Mouse (Mus musculus): ENCODE data around the gene Mesp1. TPM values are rescaled to one million over a fixed set of nuclear protein-coding genes. Genes with fewer than 3 reads are reported as not detected.
"Not testable (repeated sequence)": the region's sequence is repeated elsewhere in the genome, so short reads cannot be mapped to it uniquely, and the experiment has no call there.

Mesp1 gene
- polyA plus RNA-seq, 1 experiment from 2014 or later: not detected

DNA sequence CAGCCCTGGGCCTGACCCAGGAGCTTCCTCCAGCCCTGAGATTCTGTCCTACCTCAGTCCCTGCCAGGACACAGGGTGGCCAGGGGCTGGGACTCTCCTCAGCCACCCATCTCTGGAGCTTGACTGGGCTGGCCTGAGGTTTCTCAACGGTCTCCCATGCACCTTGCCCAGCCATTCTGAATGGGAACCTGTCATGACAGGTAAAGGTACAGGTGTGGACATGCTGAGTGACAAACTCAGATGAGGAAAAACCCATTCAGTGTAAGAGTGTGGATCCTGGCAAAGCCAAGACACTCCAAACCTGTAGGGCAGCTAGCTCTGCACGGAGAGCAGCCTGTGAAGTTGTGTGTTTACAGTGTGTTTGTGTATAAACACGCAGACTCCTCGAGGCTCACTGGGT lies 6.7 kb upstream of the Mesp1 start:
- ATAC-seq (ENCODE audit: low FRiP score): no peak
- 84% methylated on average over 4 of the region's 4 CpGs for WGBS
- no peak overlapping the region for H3K9ac ChIP-seq (ENCODE audit: low read length)

DNA sequence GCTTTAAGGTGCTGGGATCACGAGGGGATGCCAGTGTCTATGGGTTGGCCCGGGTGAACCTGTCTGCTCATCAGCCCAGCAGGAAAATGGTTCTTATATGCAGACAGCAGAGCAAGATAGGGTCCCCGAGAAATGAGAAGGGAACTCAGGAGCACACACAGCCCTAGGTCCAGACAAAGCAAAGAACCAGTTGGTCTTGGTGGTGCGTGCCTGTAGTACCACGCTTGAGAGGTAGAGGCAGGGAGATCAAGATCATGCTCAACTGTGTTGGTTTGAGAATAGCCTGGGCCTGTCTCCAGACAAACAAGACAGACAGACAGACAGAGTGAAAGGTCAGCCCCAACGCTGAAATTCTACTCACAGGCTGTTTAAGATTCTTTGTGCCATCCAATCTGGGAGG lies 5.9 kb upstream of the Mesp1 start:
- peaks cover under 1% of the 10 kb centered on the region; the same call in 1 of the 2 replicates for H3K27me3 ChIP-seq (ENCODE audit: control insufficient read depth, insufficient read depth, low read length)
- no peak overlapping the region for H3K4me2 ChIP-seq
- ATAC-seq (ENCODE audit: low FRiP score) (no peak), DNase-seq (ENCODE audit: low spot score, missing footprints) (no peak)
- 73% methylated on average over 6 of the region's 6 CpGs for WGBS
- H3K36me3 ChIP-seq (ENCODE audit: control insufficient read depth, insufficient read depth, low read length): no peaks in the 10 kb centered on the region
- H3K4me3 ChIP-seq (ENCODE audit: low read depth, low read length): no peak overlapping the region
- H3K4me1 ChIP-seq (ENCODE audit: control insufficient read depth, insufficient read depth, low read length): peaks cover 2% of the 10 kb centered on the region; the same call in 1 of the 2 replicates
- no peak overlapping the region for H3K9ac ChIP-seq (ENCODE audit: low read length)
- no peak overlapping the region for H3K27ac ChIP-seq (ENCODE audit: low read depth, low read length)
- H3K9me3 ChIP-seq (ENCODE audit: control insufficient read depth, low read length): no peaks in the 10 kb centered on the region

More for the DNA sequence above, 6.7 kb upstream of the Mesp1 start:
- Histone ChIP-seq H3K9me3 (ENCODE audit: control insufficient read depth, low read length) (no peaks in the 10 kb centered on the region), H3K27ac (ENCODE audit: low read depth, low read length) (no peak overlapping the region), H3K4me3 (ENCODE audit: low read depth, low read length) (no peak overlapping the region), H3K4me2 (no peak overlapping the region), H3K36me3 (ENCODE audit: control insufficient read depth, insufficient read depth, low read length) (no peaks in the 10 kb centered on the region), H3K4me1 (ENCODE audit: control insufficient read depth, insufficient read depth, low read length) (peaks cover 2% of the 10 kb centered on the region; the same call in 1 of the 2 replicates), H3K27me3 (ENCODE audit: control insufficient read depth, insufficient read depth, low read length) (no peaks in the 10 kb centered on the region)
- peak; percentile 28 for DNase-seq (ENCODE audit: low spot score, missing footprints)

DNA sequence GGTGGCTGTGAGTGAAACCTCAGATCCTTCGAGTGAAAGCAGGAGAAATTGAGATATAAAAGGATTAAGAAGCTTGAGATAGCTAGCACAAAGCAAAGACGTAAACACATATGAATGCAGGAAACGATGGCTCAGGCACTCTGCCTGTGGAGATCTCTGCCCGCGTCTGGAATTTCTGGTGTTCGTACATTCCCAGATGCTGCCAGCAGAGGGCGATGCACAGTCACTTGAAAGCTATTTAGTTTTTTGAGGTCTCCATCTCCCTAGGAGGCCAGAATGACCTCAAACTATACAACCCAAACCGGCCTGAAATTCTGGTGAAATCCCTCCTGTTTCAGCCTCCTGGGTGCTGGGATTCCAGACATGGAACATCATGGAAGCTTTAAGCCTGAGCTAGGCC lies 5.5 kb upstream of the Mesp1 start:
- ATAC-seq (ENCODE audit: low FRiP score) (no peak), DNase-seq (ENCODE audit: low spot score, missing footprints) (peak; percentile 98)
- no peak overlapping the region for H3K9ac ChIP-seq (ENCODE audit: low read length)
- no peak overlapping the region for H3K4me3 ChIP-seq (ENCODE audit: low read depth, low read length)
- 3% methylated on average over 8 of the region's 8 CpGs for WGBS
- H3K4me2 ChIP-seq: no peak overlapping the region
- H3K36me3 ChIP-seq (ENCODE audit: control insufficient read depth, insufficient read depth, low read length): no peaks in the 10 kb centered on the region
- H3K27me3 ChIP-seq (ENCODE audit: control insufficient read depth, insufficient read depth, low read length): peaks cover 6% of the 10 kb centered on the region
- no peaks in the 10 kb centered on the region for H3K9me3 ChIP-seq (ENCODE audit: control insufficient read depth, low read length)
- H3K27ac ChIP-seq (ENCODE audit: low read depth, low read length): no peak overlapping the region
- H3K4me1 ChIP-seq (ENCODE audit: control insufficient read depth, insufficient read depth, low read length): peaks cover 2% of the 10 kb centered on the region; the same call in 1 of the 2 replicates

DNA sequence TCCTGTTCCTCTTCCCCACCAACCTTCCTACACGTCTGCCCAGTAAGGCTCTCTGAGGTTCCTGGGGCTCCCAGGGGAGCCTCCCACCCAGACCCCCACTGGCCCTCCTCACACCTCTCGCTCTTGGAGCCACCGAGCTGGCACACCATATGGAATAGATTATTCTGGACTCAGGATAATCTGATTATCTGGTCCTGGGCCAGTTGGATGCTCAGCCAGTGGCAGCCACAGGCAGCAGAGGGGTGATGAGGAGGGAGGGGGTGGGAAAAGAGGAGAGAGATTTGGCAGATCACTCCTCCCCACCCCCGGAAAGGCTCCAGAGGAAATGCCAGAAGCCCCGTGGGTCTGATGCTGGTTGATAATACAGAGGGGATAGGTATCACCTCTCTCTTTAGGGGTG lies 5.0 kb upstream of the Mesp1 start:
- no peaks in the 10 kb centered on the region for H3K9me3 ChIP-seq (ENCODE audit: control insufficient read depth, low read length)
- H3K36me3 ChIP-seq (ENCODE audit: control insufficient read depth, insufficient read depth, low read length): no peaks in the 10 kb centered on the region
- DNase-seq (ENCODE audit: low spot score, missing footprints) (no peak), ATAC-seq (ENCODE audit: low FRiP score) (no peak)
- no peak overlapping the region for H3K9ac ChIP-seq (ENCODE audit: low read length)
- no peak overlapping the region for H3K4me3 ChIP-seq (ENCODE audit: low read depth, low read length)
- WGBS: 20% methylated on average over 5 of the region's 5 CpGs
- peaks cover 10% of the 10 kb centered on the region for H3K27me3 ChIP-seq (ENCODE audit: control insufficient read depth, insufficient read depth, low read length)
- no peak overlapping the region for H3K4me2 ChIP-seq
- H3K27ac ChIP-seq (ENCODE audit: low read depth, low read length): no peak overlapping the region
- H3K4me1 ChIP-seq (ENCODE audit: control insufficient read depth, insufficient read depth, low read length): peaks cover 2% of the 10 kb centered on the region; the same call in 1 of the 2 replicates

DNA sequence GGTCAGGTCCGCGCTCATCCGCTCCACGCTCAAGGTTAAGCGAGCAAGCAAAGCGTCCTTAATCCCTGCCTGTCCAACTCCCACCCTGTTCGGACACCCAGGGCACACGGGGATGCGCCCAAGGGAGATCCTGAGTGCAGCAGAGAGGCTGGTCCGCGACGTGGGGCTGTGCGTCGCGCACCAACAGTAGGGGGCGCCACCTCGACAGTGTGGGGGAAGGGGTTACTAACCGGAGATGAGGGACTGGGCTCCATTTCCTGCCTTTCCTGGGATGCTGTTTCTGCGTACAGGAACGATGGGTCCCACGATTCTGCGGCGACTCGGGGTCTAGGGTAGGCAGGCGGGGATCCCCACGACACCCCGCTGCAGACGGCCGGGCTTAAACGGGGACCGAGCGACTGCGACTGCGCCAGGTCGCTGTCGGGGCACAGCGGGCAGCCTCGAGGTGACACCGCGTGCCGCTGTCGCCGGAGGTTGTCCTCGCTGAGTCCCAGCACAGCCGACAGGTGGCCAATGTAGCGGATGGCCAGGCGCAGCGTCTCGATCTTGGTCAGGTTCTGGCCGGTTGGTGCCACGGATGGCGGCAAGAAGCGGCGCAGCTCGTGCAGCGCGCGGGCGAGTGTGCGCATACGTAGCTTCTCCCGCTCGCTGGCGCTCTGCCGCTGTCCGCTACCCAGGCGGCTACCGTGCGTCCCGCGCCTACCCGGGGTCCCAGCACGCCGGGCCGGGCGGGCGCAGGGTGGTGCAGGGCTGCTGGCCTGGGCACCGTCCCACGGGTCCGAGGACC lies 760 bp downstream of the Mesp1 start:
- 1% methylated on average over 80 of the region's 80 CpGs for WGBS
- peaks cover 36% of the 10 kb centered on the region for H3K27me3 ChIP-seq (ENCODE audit: control insufficient read depth, insufficient read depth, low read length)

DNA sequence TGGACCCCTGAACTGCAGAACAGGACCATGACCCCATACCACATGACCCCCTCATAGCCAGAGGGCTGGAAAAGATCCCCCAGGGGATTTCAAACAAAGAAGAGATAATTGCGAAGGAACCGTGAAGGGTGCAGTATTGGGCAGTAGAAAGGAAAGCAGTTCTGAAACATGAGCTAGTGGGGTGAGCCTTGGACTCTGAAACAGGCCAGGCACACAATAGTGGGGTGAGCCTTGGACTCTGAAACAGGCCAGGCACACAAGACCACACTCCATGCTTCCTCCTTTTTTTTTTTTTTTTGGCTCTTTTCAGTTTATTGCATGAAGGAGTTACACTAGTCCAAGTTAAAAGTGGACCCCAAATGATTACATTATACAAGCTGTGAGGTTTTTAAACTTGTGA lies 3.8 kb downstream of the Mesp1 start:
- not testable (repeated sequence) for H3K9me3 ChIP-seq (ENCODE audit: control insufficient read depth, low read length); H3K9ac ChIP-seq (ENCODE audit: low read length); H3K4me1 ChIP-seq (ENCODE audit: control insufficient read depth, insufficient read depth, low read length); H3K36me3 ChIP-seq (ENCODE audit: control insufficient read depth, insufficient read depth, low read length); H3K4me2 ChIP-seq; H3K27ac ChIP-seq (ENCODE audit: low read depth, low read length); H3K4me3 ChIP-seq (ENCODE audit: low read depth, low read length); ATAC-seq (ENCODE audit: low FRiP score)
- DNase-seq (ENCODE audit: low spot score, missing footprints): peak; percentile 19
- WGBS: 21% methylated on average over 2 of the region's 2 CpGs
- peaks cover 36% of the 10 kb centered on the region for H3K27me3 ChIP-seq (ENCODE audit: control insufficient read depth, insufficient read depth, low read length)

More for the DNA sequence above, 760 bp downstream of the Mesp1 start:
- H3K27ac ChIP-seq (ENCODE audit: low read depth, low read length): no peak overlapping the region
- ATAC-seq (ENCODE audit: low FRiP score) (peak; percentile 49), DNase-seq (ENCODE audit: low spot score, missing footprints) (peak; percentile 96)
- H3K9me3 ChIP-seq (ENCODE audit: control insufficient read depth, low read length): no peaks in the 10 kb centered on the region
- H3K9ac ChIP-seq (ENCODE audit: low read length): peak overlapping the region; percentile 33
- peak overlapping the region; percentile 54 for H3K4me2 ChIP-seq
- H3K4me1 ChIP-seq (ENCODE audit: control insufficient read depth, insufficient read depth, low read length): peaks cover 7% of the 10 kb centered on the region
- peak overlapping the region; percentile 34 for H3K4me3 ChIP-seq (ENCODE audit: low read depth, low read length)
- no peaks in the 10 kb centered on the region for H3K36me3 ChIP-seq (ENCODE audit: control insufficient read depth, insufficient read depth, low read length)

DNA sequence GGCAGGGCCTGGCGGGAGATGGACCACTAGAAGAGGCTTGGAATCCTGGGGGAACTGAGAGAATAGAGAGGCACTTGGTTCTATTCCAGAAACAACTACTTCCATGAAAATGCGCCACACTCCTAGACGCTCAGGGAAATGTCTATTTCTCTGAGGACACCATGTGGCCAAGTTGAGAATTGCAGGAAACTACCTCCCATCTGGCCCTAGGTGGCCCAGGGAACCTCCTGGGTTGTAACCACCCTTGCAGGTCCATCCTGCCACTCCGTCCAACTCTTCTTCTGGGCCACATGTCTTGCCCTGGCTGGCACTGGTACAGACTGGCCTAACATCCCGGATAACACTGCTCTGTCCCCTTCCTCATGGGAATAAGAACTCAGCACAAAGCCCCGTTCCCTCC lies 7.3 kb downstream of the Mesp1 start:
- Histone ChIP-seq H3K36me3 (ENCODE audit: control insufficient read depth, insufficient read depth, low read length) (no peaks in the 10 kb centered on the region), H3K4me3 (ENCODE audit: low read depth, low read length) (no peak overlapping the region), H3K9ac (ENCODE audit: low read length) (no peak overlapping the region), H3K27ac (ENCODE audit: low read depth, low read length) (no peak overlapping the region), H3K4me1 (ENCODE audit: control insufficient read depth, insufficient read depth, low read length) (no peaks in the 10 kb centered on the region; the same call in 1 of the 2 replicates), H3K9me3 (ENCODE audit: control insufficient read depth, low read length) (no peaks in the 10 kb centered on the region), H3K4me2 (no peak overlapping the region), H3K27me3 (ENCODE audit: control insufficient read depth, insufficient read depth, low read length) (peaks cover 4% of the 10 kb centered on the region)
- ATAC-seq (ENCODE audit: low FRiP score): peak; percentile 58; the same call in 1 of the 2 replicates
- DNase-seq (ENCODE audit: low spot score, missing footprints): peak; percentile 98
- 18% methylated on average over 6 of the region's 6 CpGs for WGBS

DNA sequence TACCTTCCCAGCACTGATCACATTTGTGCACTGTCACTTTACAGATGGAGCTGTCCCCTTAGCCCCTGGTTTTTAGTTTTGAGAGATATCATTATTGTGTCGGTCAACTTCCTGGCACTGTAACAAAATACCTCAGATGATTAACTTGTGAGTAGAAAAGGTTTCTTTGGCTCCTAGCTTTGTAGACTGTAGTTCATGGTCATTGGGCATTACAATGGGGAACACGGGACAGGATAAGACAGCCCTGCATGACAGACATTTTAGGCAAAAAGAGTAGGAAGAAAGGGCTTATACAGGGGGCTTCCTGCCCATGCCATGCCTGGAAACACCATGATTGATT lies 11.1 kb downstream of the Mesp1 start:
- Histone ChIP-seq H3K4me2 (no peak overlapping the region), H3K36me3 (ENCODE audit: control insufficient read depth, insufficient read depth, low read length) (no peaks in the 10 kb centered on the region), H3K27ac (ENCODE audit: low read depth, low read length) (no peak overlapping the region), H3K4me1 (ENCODE audit: control insufficient read depth, insufficient read depth, low read length) (no peaks in the 10 kb centered on the region), H3K9me3 (ENCODE audit: control insufficient read depth, low read length) (no peaks in the 10 kb centered on the region), H3K9ac (ENCODE audit: low read length) (no peak overlapping the region), H3K27me3 (ENCODE audit: control insufficient read depth, insufficient read depth, low read length) (no peaks in the 10 kb centered on the region), H3K4me3 (ENCODE audit: low read depth, low read length) (no peak overlapping the region)
- 89% methylated on average over 2 of the region's 2 CpGs for WGBS
- no peak for ATAC-seq (ENCODE audit: low FRiP score)
- peak; percentile 74 for DNase-seq (ENCODE audit: low spot score, missing footprints)

DNA sequence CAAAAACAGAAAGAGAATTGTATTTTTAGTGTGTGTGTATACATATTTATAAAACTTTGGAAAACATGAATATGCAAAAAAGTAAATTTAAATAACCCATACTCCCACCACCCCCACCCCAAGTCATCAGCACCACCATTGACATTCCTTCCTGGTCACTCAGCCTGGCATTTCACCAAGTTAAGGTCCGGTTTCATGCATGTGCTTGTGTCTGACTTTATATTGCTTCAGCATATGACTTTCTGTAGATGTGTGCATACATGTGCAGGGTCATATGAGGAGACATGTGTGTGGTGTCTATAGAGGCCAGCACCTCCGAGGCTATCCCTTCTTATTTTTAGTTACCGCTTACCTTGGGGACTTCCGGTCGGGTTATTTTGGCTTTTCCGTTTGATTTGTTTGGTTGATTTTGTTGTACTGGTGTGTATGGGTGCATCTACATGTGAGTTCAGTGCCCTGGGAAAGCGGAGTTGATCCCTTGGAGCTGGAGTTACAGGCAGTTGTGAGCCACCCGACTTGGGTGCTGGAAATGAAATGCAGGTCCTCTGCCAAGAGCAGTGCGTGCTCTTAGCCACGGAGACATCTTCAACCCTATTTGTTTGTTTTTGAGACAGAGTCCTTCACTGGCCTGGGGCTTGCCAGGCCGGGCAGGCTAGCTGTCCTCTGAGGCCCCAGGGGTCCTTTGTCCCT lies 11.6 kb downstream of the Mesp1 start:
- H3K4me1 ChIP-seq (ENCODE audit: control insufficient read depth, insufficient read depth, low read length): no peaks in the 10 kb centered on the region
- H3K27me3 ChIP-seq (ENCODE audit: control insufficient read depth, insufficient read depth, low read length): no peaks in the 10 kb centered on the region
- no peak overlapping the region for H3K4me2 ChIP-seq
- no peak for ATAC-seq (ENCODE audit: low FRiP score)
- no peaks in the 10 kb centered on the region for H3K9me3 ChIP-seq (ENCODE audit: control insufficient read depth, low read length)
- H3K27ac ChIP-seq (ENCODE audit: low read depth, low read length): no peak overlapping the region
- DNase-seq (ENCODE audit: low spot score, missing footprints): peak; percentile 72
- no peaks in the 10 kb centered on the region for H3K36me3 ChIP-seq (ENCODE audit: control insufficient read depth, insufficient read depth, low read length)
- 79% methylated on average over 11 of the region's 11 CpGs for WGBS
- H3K9ac ChIP-seq (ENCODE audit: low read length): no peak overlapping the region
- H3K4me3 ChIP-seq (ENCODE audit: low read depth, low read length): no peak overlapping the region

Data from midbrain, embryonic 11.5 days (tissue).